Mouse (Mus musculus): ENCODE measurements around the gene Rars2. TPM values are rescaled to one million over a fixed set of nuclear protein-coding genes. Genes with fewer than 3 reads are reported as not detected.

Rars2 gene
- polyA plus RNA-seq, 1 experiment from 2014 or later, result 51.5 TPM

GRCm38 (mm10) chr4:34639745-34640364, 25.1 kb downstream of the Rars2 start:
- no peak for DNase-seq (ENCODE audit: low spot score)

GRCm38 (mm10) chr4:34640731-34641130, 26.0 kb downstream of the Rars2 start:
- no peak for DNase-seq (ENCODE audit: low spot score)

DNA sequence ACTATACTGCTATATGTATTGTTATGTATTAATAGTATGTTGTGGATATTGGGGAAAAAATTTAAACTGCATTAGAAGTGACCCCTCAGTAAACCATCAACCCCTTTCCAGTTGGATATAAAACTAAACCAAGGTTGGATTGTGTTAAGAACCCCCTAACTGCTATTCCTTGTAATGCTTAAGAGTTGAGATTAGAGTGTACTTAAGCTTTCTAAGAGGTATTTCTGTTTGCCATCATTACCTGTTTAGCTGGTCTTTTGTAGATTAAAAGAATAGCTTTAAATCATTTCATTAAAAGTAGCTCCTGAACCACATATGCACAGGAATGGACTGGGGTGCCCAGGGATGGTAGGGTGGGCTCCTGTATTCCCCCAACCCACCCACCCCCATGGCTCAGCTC, 30.0 kb downstream of the Rars2 start:
- no peak for DNase-seq (ENCODE audit: low spot score)

DNA sequence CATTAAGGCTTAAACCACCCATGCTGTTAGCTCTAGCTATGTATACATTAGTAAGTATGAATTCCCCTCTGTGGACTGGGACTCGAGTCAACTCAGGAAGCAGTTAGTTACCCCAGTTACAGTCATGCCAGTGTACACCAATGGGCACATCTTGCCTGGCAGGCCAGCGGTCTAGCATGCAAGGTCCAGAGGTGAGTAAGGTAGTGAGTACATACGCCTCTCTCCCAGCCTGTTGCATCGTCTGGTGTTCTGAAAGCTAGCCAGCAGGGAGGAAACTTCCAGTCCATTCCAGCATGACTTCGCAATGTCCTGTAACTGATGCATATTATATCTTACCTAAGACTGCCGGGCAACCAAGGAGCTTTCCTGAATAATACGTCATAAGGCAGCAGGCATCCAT, 38.4 kb downstream of the Rars2 start:
- no peak for DNase-seq (ENCODE audit: low spot score)

DNA sequence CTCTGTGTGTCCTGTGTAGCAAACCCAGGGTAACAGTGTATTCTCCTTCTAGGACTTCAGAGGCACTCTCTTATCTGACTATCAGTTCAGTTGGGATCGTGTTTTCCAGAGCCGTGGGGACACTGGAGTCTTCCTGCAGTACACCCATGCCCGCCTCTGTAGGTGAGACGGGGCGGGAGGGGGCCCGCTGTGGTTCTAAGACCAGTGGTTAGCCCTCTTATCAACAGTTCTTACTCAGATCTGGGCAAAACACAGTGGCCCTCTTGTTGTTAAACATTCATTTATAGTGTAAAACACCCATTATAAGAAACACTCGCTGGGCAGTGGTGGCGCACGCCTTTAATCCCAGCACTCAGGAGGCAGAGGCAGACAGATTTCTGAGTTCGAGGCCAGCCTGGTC, 41.3 kb downstream of the Rars2 start:
- no peak for DNase-seq (ENCODE audit: low spot score)

DNA sequence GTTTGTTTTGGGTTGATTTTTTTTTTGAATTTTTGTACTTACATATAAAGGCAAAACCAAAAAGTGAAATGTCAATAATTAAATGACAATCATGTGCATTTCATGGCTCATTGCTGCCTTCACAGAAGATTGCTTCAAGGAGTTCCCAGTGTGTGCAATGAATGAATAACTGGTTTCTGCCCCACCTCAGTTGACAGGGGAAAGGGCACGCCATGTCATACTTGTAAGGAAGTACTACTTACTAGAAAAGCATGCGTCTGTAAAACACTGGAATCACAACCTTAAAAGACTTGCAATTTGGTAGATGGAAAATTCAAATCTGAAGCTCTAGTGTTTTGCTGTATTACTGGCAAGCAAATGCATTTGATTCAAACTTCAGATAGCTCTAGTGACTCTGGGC, 44.3 kb downstream of the Rars2 start:
- DNase-seq (ENCODE audit: low spot score), result no peak

GRCm38 (mm10) chr4:34661514-34661913, 46.8 kb downstream of the Rars2 start:
- no peak for DNase-seq (ENCODE audit: low spot score)

GRCm38 (mm10) chr4:34661927-34662326, 47.2 kb downstream of the Rars2 start:
- no peak for DNase-seq (ENCODE audit: low spot score)

- DNase-seq (ENCODE audit: low spot score), result no peak
Measured at GRCm38 (mm10) chr4:34667923-34668322, 53.2 kb downstream of the Rars2 start.

GRCm38 (mm10) chr4:34673721-34674120, 59.0 kb downstream of the Rars2 start:
- no peak for DNase-seq (ENCODE audit: low spot score)

- no peak for DNase-seq (ENCODE audit: low spot score)
Measured at GRCm38 (mm10) chr4:34680530-34680929, 65.8 kb downstream of the Rars2 start.

DNA sequence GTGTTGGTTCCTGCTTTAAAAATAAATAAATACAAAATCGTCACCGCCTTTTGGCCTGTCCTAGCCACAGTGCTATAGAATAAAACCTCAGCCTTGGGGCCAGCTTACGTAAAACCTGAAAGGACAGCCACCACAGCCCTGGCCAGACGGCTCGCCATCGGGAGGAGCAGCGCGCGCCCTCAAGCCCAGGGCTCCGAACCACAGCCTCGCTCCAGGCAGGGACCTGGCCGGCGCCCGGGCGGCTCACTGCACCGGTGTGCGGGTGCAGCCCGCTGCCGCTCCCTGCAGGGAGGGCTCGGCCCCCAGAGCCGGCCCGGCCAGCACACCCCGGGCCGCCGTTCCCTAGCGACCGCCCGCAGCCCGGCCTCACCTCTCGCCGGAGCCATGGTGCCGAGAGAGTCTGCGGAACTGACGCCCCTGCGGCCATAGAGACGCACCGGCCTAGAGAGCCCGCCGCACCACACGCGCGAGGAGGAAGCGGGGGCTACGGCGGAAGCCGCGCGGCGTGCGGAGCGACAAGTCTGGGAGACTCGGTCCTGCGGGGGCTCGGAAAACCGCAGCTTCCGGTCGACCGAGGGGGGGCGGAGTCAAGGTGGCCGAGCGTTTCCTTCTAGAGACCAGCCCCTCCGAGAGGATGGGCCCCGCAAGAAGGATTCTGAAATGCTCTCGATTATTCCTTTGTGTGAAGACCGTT, 72.3 kb downstream of the Rars2 start, which contains the start of gene Slc35a1:
TSS of gene Slc35a1 (minus strand) at position 565 of the 694 bp plus-strand sequence.
- DNase-seq (ENCODE audit: low spot score), result peak; percentile 92

GRCm38 (mm10) chr4:34688021-34688420, 73.3 kb downstream of the Rars2 start:
- DNase-seq (ENCODE audit: low spot score), result no peak

- peak; percentile 61 for DNase-seq (ENCODE audit: low spot score)
Measured at GRCm38 (mm10) chr4:34701528-34701927, 86.8 kb downstream of the Rars2 start.

DNA sequence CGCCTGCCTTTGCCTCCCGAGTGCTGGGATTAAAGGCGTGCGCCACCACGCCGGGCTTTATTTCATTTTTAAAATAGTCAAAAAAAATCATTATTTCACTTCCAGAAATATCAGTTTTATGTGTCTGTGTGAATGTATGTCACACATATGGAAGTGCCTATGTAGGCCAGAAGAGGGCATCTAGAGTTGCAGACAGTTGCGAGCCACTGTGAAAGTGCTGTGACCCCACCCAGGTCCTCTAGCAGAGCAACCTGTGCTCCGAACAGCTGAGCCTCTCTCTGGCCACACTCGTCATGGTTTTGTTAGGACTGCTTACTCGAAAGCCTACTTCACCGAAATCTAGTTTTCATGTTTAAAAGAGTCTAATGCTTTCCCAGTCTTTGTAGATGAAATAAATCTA, 87.5 kb downstream of the Rars2 start:
- DNase-seq (ENCODE audit: low spot score), result no peak

DNA sequence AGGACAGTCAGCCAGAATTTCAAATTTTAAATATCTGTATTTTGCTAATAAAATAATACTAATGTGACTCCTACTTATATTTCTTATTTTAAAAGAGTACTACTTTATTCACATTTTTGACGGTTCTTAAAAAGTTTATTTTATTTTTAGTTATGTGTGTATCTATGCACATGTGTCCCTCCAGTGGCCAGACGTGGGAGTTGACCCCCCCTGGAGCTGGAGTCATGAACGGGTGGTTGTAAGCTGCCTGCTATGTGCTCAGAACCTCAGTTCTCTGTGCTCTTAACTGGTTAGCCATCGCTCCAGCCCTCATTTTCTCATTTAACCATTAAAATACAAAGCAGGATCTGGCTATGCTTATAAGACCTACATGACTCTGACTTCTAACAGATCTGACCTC, 88.3 kb downstream of the Rars2 start:
- no peak for DNase-seq (ENCODE audit: low spot score)

GRCm38 (mm10) chr4:34707248-34707647, 92.5 kb downstream of the Rars2 start:
- DNase-seq (ENCODE audit: low spot score), result no peak

DNA sequence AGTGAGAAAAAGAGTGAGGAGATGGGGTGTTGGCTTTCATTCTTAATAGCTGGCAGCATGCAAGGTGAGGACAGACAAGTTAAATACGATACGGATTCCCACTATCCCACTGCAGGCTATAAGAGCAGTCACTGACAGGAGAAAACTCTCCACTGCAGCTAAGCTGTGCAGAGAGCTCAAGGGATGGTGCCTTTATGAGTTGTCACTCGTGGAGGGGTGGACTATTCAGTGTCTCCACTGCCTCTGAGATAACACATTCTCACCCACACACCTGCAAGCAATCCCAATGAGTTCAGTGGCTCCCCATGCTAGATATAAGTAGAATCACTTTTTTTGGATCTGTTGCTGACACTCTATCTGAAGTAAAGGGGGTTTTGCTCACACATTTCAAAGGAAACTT, 93.4 kb downstream of the Rars2 start:
- no peak for DNase-seq (ENCODE audit: low spot score)

Other genes with a start within 250 kb of the Rars2 start
- 53.5 and 67.2 TPM in 2 replicates for gene Akirin2, start 64.0 kb upstream of the Rars2 start, polyA plus RNA-seq (2015; fragmentation: Nextera tagmentation; extraction: Ambion mirVana)
- gene Orc3, start within 50 bp of the Rars2 start, polyA plus RNA-seq (2015; fragmentation: Nextera tagmentation; extraction: Ambion mirVana), result 91.6 and 93.2 TPM in 2 replicates
- 15.9 and 26.0 TPM in 2 replicates for gene Slc35a1, start 72.5 kb downstream of the Rars2 start, polyA plus RNA-seq (2015; fragmentation: Nextera tagmentation; extraction: Ambion mirVana)
- gene Cfap206, start 115.2 kb downstream of the Rars2 start, polyA plus RNA-seq (2015; fragmentation: Nextera tagmentation; extraction: Ambion mirVana), result 0.33 and 0.56 TPM in 2 replicates
- gene Gm136, start 141.3 kb downstream of the Rars2 start, polyA plus RNA-seq (2015; fragmentation: Nextera tagmentation; extraction: Ambion mirVana), result not detected in 2 replicates
- gene Smim8, start 163.5 kb downstream of the Rars2 start, polyA plus RNA-seq (2015; fragmentation: Nextera tagmentation; extraction: Ambion mirVana), result 108 TPM in 2 replicates